Mouse (Mus musculus) stomach, embryonic 15.5 days (tissue): Measurements from ENCODE around the gene Rgs17. TPM values are rescaled to one million over a fixed set of nuclear protein-coding genes. Genes with fewer than 3 reads are reported as not detected.

Source experiments
- ATAC-seq: fragments of 200-750 bp; cut with Nextera tagmentation; 2 replicates; pipeline ENCODE4 v1.8.0; 2017; ENCODE audit warnings: low read depth, moderate number of reproducible peaks, moderate TSS enrichment; ENCODE audit not compliant: insufficient read depth, low FRiP score
- H3K27ac ChIP-seq: fragments of 300-500 bp; sonication (generic); 2 replicates; pipeline ENCODE4 v1.5.1; 2015; ENCODE audit warnings: mild to moderate bottlenecking, inconsistent platforms
- H3K27me3 ChIP-seq: fragments of 300-500 bp; sonication (generic); replicated peaks from 2 replicates; pipeline ENCODE4 v1.6.1; 2015; ENCODE audit warnings: inconsistent platforms
- H3K36me3 ChIP-seq: fragments of 300-500 bp; sonication (generic); 2 replicates; pipeline ENCODE4 v1.6.1; 2015; ENCODE audit warnings: inconsistent platforms
- H3K4me1 ChIP-seq: fragments of 300-500 bp; sonication (generic); 2 replicates; pipeline ENCODE4 v1.6.1; 2015; ENCODE audit warnings: inconsistent platforms
- H3K4me2 ChIP-seq: fragments of 300-500 bp; sonication (generic); 2 replicates; pipeline ENCODE4 v1.6.1; 2015; ENCODE audit warnings: mild to moderate bottlenecking, inconsistent platforms
- H3K4me3 ChIP-seq: fragments of 300-500 bp; sonication (generic); replicated peaks from 2 replicates; pipeline ENCODE4 v1.5.1; 2015; ENCODE audit warnings: inconsistent platforms
- H3K9ac ChIP-seq: fragments of 300-500 bp; sonication (generic); 2 replicates; pipeline ENCODE4 v1.6.1; 2015; ENCODE audit warnings: inconsistent platforms
- H3K9me3 ChIP-seq: fragments of 300-500 bp; sonication (generic); 2 replicates; pipeline ENCODE4 v1.6.1; 2016; ENCODE audit warnings: inconsistent platforms
- WGBS: fragments of 180-500 bp; shearing (Covaris S2); methylation state at CpG from one replicate; pipeline ENCODE4 v1.1.7; 2015; 5-methylcytosine and 5-hydroxymethylcytosine counted together
- polyA plus RNA-seq: library from polyadenylated mRNA; unstranded; fragments of >200 nt; fragmentation: Nextera tagmentation; extraction: Ambion mirVana; gene quantifications from 2 replicates; pipeline ENCODE4 v1.2.1, GENCODE M21; 2015

The Rgs17 gene
- polyA plus RNA-seq, 1 experiment from 2014 or later: 4.4 TPM

DNA sequence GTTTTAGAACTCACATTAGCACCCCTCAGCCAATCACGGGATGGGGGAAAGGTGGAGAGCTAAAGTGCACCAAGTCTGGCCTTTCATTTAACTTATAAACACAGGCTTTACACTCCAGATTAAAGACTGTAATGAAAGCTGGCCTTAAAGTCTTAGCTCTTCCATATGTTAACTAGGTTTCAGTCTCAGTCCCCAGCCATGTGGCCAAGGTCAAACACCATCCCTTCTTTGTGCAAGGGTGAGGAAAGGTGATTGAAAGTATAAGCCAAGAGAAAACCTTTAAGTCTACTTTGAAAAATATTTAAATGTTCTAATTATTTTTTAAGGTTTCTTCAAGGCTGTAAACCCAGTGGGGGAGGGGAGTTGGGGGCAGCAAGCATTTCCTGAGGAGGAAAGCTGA lies 118.5 kb downstream of the Rgs17 start:
- Histone ChIP-seq H3K9me3 (no peaks in the 10 kb centered on the region), H3K27ac (no peak overlapping the region), H3K9ac (no peak overlapping the region), H3K4me2 (peak overlapping the region; percentile 51), H3K36me3 (peaks cover 13% of the 10 kb centered on the region), H3K4me3 (peak overlapping the region; percentile 40), H3K27me3 (no peaks in the 10 kb centered on the region), H3K4me1 (peaks cover 8% of the 10 kb centered on the region)
- 3% methylated on average over 1 of the region's 1 CpGs for WGBS
- no peak for ATAC-seq

DNA sequence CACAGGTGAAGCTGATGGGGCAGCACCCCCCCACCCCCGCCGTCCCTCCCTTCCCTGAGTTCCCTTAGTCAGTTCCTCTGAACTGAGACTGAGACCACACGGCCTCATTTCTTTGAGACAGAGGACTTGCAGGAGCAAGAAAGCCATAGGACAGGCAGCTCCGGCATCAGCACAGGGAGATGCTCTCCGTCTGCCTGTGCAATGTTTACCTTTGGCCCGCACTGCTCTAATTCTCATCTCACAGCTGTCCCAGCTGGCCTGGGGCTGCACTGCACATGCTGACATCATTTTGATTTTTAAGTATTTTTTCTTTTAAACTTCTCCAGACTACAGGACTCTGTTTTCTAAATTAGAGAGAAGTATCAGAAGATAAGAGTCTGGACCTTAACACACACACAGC lies 119.3 kb downstream of the Rgs17 start:
- Histone ChIP-seq H3K27ac (no peak overlapping the region), H3K27me3 (no peaks in the 10 kb centered on the region), H3K4me1 (peaks cover 8% of the 10 kb centered on the region), H3K9me3 (no peaks in the 10 kb centered on the region), H3K4me3 (peak overlapping the region; percentile 40), H3K4me2 (peak overlapping the region; percentile 51), H3K36me3 (peaks cover 13% of the 10 kb centered on the region), H3K9ac (no peak overlapping the region)
- WGBS: 12% methylated on average over 6 of the region's 6 CpGs
- no peak for ATAC-seq

- Histone ChIP-seq H3K36me3 (peaks cover 13% of the 10 kb centered on the region), H3K4me1 (peaks cover 8% of the 10 kb centered on the region), H3K27me3 (no peaks in the 10 kb centered on the region), H3K4me2 (no peak overlapping the region), H3K4me3 (no peak overlapping the region), H3K27ac (no peak overlapping the region), H3K9ac (no peak overlapping the region), H3K9me3 (no peaks in the 10 kb centered on the region)
- no peak for ATAC-seq
- WGBS: 98% methylated on average over 1 of the region's 1 CpGs
Measured at GRCm38 (mm10) chr10:5800490-5800889, 121.7 kb downstream of the Rgs17 start.

DNA sequence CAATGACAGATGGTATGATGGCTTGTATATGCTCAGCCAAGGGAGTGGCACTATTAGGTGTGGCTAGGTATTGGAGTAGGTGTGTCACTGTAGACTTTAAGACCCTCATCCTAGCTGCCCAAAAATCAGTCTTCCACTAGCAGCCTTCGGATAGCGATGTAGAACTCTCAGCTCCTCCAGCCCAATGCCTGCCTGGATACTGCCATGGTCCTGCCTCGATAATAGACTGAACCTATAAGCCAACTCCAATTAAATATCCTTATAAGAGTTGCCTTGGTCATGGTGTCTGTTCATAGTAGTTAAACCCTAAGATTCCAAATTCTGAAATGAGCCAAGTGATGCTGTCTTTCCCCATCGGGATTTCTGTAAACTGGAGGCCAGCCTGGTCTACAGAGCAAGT lies 124.1 kb downstream of the Rgs17 start:
- H3K36me3 ChIP-seq: peaks cover 13% of the 10 kb centered on the region
- H3K9me3 ChIP-seq: no peaks in the 10 kb centered on the region
- no peak overlapping the region for H3K4me2 ChIP-seq
- ATAC-seq: no peak; the same call in 1 of the 2 replicates
- no peaks in the 10 kb centered on the region for H3K27me3 ChIP-seq
- H3K4me1 ChIP-seq: peaks cover 8% of the 10 kb centered on the region
- WGBS: 79% methylated on average over 4 of the region's 4 CpGs
- H3K27ac ChIP-seq: no peak overlapping the region
- H3K4me3 ChIP-seq: no peak overlapping the region
- no peak overlapping the region for H3K9ac ChIP-seq

DNA sequence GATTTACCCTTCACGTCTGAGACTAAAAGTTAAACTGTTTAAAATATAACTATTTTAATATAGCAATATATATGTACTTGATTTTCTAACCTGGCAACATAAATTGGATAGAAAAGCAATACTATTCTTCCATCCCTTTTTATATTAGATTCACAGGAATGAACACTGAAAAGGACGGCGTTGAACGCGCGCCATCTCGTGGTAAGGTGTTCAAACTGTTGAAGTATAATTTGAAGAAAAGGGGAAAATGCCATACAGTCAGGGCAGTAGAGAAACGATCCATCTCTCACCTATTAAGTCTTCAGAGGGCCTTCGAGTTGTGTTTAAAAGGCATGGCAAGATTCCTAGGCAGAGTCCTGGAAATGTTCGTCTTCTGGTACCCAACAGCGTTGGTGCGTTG lies 131.5 kb downstream of the Rgs17 start:
- WGBS: 15% methylated on average over 12 of the region's 12 CpGs
- no peaks in the 10 kb centered on the region for H3K4me1 ChIP-seq

DNA sequence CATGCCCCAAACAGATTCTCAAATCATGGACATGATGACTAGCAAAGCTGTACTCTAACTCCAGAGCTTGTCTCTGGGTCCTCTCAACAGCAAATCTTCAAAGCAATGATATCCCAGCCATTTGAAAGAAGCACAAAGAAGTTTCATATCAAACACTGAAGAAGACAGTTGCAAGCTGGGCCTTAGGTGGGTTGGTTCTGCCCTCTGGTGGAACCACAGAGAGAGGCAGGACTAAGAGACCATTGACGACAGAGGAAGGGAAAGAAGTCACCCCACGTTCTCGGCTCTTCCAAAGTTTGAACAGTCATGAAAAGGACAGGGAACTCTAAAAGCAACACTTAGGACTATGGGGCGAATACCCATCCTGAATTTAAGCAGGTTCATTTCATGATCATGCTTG lies 135.3 kb downstream of the Rgs17 start:
- Histone ChIP-seq H3K27me3 (no peaks in the 10 kb centered on the region), H3K4me3 (no peak overlapping the region), H3K4me2 (no peak overlapping the region), H3K9ac (no peak overlapping the region), H3K9me3 (no peaks in the 10 kb centered on the region), H3K36me3 (no peaks in the 10 kb centered on the region), H3K27ac (no peak overlapping the region), H3K4me1 (no peaks in the 10 kb centered on the region)
- WGBS: 20% methylated on average over 4 of the region's 4 CpGs
- no peak for ATAC-seq

More for the DNA sequence above, 131.5 kb downstream of the Rgs17 start:
- no peak overlapping the region for H3K4me2 ChIP-seq
- no peaks in the 10 kb centered on the region for H3K9me3 ChIP-seq
- H3K4me3 ChIP-seq: no peak overlapping the region
- no peaks in the 10 kb centered on the region for H3K36me3 ChIP-seq
- no peaks in the 10 kb centered on the region for H3K27me3 ChIP-seq
- ATAC-seq: no peak
- no peak overlapping the region for H3K9ac ChIP-seq
- H3K27ac ChIP-seq: no peak overlapping the region

Other genes starting within 250 kb of the Rgs17 start
- 66.2 and 67.6 TPM in 2 replicates for gene Fbxo5, start 116.8 kb downstream of the Rgs17 start, polyA plus RNA-seq
- gene Mtrf1l, start 98.5 kb downstream of the Rgs17 start, polyA plus RNA-seq: 16.3 and 17.8 TPM in 2 replicates